Mouse (Mus musculus): ENCODE data around the gene Ccl1. TPM values are rescaled to one million over a fixed set of nuclear protein-coding genes. Genes with fewer than 3 reads are reported as not detected.

Gene Ccl1
- polyA plus RNA-seq, 1 experiment from 2014 or later, result not detected

- Histone ChIP-seq H3K27me3 (ENCODE audit: insufficient read depth, low read length) (no peaks in the 10 kb centered on the region), H3K4me3 (replicated peaks; ENCODE audit: low read depth, low read length) (no peak overlapping the region), H3K4me2 (ENCODE audit: low read length) (no peak overlapping the region), H3K27ac (no peak overlapping the region), H3K4me1 (replicated peaks; ENCODE audit: insufficient read depth, low read length) (no peaks in the 10 kb centered on the region), H3K36me3 (ENCODE audit: insufficient read depth, low read length) (no peaks in the 10 kb centered on the region), H3K9me3 (replicated peaks; ENCODE audit: low read length) (no peaks in the 10 kb centered on the region), H3K9ac (ENCODE audit: low read depth, low read length) (no peak overlapping the region)
- ATAC-seq (replicated peaks; ENCODE audit: low FRiP score, low read depth), result no peak
- TF ChIP-seq CTCF (IDR thresholded peaks at IDR 0.05; ENCODE audit: low read depth), result no peak
- WGBS, result 29% methylated on average over 4 of the region's 4 CpGs
- no peak for DNase-seq (ENCODE audit: low spot score)
These were observed 52.1 kb downstream of the Ccl1 start for GRCm38 (mm10) chr11:82253421-82253820.

DNA sequence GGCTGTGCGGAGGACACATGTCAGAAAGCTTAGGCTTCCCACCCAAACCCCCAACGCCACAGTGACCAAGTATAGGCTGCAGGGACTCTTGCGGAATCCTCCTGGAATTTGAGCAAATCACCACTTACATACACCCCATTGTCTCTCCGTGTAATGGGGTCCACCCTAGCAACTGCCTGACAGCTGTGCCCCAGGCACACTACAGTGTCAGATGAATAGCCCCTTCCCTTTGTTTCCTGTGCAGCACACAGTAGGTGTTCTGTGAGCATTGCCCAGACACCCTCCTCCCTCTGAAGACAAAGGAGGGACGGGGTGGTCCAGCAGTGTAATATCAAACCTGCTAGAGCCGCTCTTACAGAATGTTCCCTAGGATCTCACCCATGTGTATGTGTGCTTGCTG, 54.2 kb downstream of the Ccl1 start:
- H3K4me2 ChIP-seq (ENCODE audit: low read length), result no peak overlapping the region
- H3K9me3 ChIP-seq (replicated peaks; ENCODE audit: low read length), result no peaks in the 10 kb centered on the region
- DNase-seq (ENCODE audit: low spot score), result no peak
- H3K4me1 ChIP-seq (replicated peaks; ENCODE audit: insufficient read depth, low read length), result no peaks in the 10 kb centered on the region
- H3K36me3 ChIP-seq (ENCODE audit: insufficient read depth, low read length), result no peaks in the 10 kb centered on the region
- H3K9ac ChIP-seq (ENCODE audit: low read depth, low read length), result no peak overlapping the region
- no peaks in the 10 kb centered on the region for H3K27me3 ChIP-seq (ENCODE audit: insufficient read depth, low read length)
- 67% methylated on average over 6 of the region's 6 CpGs for WGBS
- ATAC-seq (replicated peaks; ENCODE audit: low FRiP score, low read depth), result no peak
- no peak overlapping the region for H3K27ac ChIP-seq
- no peak for TF ChIP-seq CTCF (IDR thresholded peaks at IDR 0.05; ENCODE audit: low read depth)
- H3K4me3 ChIP-seq (replicated peaks; ENCODE audit: low read depth, low read length), result no peak overlapping the region

GRCm38 (mm10) chr11:82249945-82250344, 55.5 kb downstream of the Ccl1 start:
- no peak overlapping the region for H3K27ac ChIP-seq
- no peak overlapping the region for H3K4me2 ChIP-seq (ENCODE audit: low read length)
- H3K4me1 ChIP-seq (replicated peaks; ENCODE audit: insufficient read depth, low read length), result no peaks in the 10 kb centered on the region
- WGBS, result 83% methylated on average over 6 of the region's 6 CpGs
- no peaks in the 10 kb centered on the region for H3K9me3 ChIP-seq (replicated peaks; ENCODE audit: low read length)
- no peaks in the 10 kb centered on the region for H3K36me3 ChIP-seq (ENCODE audit: insufficient read depth, low read length)
- no peaks in the 10 kb centered on the region for H3K27me3 ChIP-seq (ENCODE audit: insufficient read depth, low read length)
- ATAC-seq (replicated peaks; ENCODE audit: low FRiP score, low read depth) (no peak), DNase-seq (ENCODE audit: low spot score) (no peak)
- no peak for TF ChIP-seq CTCF (IDR thresholded peaks at IDR 0.05; ENCODE audit: low read depth)
- no peak overlapping the region for H3K4me3 ChIP-seq (replicated peaks; ENCODE audit: low read depth, low read length)
- no peak overlapping the region for H3K9ac ChIP-seq (ENCODE audit: low read depth, low read length)

DNA sequence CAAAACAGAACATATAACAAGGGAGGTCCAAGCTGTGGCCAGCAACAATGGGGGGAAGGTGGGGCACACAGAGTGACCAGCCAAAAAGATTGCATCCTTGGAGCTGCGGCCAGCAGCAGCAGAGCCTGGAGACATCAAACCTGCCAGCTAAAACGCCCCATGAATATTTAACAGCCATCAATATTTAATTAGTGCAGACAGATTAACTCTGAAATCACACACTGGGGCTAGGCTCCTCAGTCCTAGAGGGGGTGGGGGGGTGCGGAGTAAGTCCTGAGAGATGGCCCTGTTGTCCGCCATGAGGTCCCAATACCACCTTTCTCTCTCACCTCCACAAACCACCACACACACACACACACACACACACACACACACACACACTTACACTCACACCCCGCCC, 68.1 kb downstream of the Ccl1 start:
- H3K4me2 ChIP-seq (ENCODE audit: low read length), result no peak overlapping the region
- H3K27me3 ChIP-seq (ENCODE audit: insufficient read depth, low read length), result no peaks in the 10 kb centered on the region
- H3K27ac ChIP-seq, result no peak overlapping the region
- H3K36me3 ChIP-seq (ENCODE audit: insufficient read depth, low read length), result no peaks in the 10 kb centered on the region
- 45% methylated on average over 5 of the region's 5 CpGs for WGBS
- no peak for DNase-seq (ENCODE audit: low spot score)
- no peaks in the 10 kb centered on the region for H3K4me1 ChIP-seq (replicated peaks; ENCODE audit: insufficient read depth, low read length)
- TF ChIP-seq CTCF (IDR thresholded peaks at IDR 0.05; ENCODE audit: low read depth), result no peak
- H3K9ac ChIP-seq (ENCODE audit: low read depth, low read length), result no peak overlapping the region
- H3K9me3 ChIP-seq (replicated peaks; ENCODE audit: low read length), result no peaks in the 10 kb centered on the region
- H3K4me3 ChIP-seq (replicated peaks; ENCODE audit: low read depth, low read length), result no peak overlapping the region
- no peak for ATAC-seq (replicated peaks; ENCODE audit: low FRiP score, low read depth)

DNA sequence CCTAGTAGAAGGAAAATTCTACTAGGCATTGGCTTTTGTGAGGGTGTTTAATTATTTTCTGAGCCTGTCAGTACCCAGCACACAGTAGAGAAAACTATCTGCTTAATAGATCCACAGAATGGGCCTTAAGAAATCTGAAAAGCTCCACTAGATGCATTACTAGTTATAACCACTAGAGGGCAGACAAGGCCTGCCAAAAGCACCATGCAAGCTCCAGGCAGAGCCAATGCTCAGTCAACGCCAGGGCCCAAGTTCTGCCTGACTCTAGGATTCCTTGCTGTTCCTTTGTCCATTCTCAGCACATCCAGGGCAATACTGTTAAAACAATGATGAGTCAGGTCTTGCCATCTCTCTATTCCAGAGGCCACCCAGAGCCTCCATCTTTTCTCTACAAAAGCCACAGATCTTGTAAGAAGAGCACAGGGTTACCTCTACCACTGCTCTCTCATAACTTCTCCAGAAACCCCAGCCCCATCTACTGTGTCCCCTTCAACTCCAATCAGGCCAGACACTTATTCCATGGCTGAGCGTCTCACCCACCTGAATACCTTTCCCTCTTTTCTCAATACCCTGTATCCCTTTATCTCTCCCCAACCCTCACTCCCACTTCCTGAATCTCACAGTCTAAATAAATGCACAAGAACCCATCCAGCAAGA, 69.8 kb downstream of the Ccl1 start:
- H3K4me1 ChIP-seq (replicated peaks; ENCODE audit: insufficient read depth, low read length), result no peaks in the 10 kb centered on the region
- no peaks in the 10 kb centered on the region for H3K9me3 ChIP-seq (replicated peaks; ENCODE audit: low read length)
- no peak overlapping the region for H3K4me3 ChIP-seq (replicated peaks; ENCODE audit: low read depth, low read length)
- no peaks in the 10 kb centered on the region for H3K36me3 ChIP-seq (ENCODE audit: insufficient read depth, low read length)
- H3K27ac ChIP-seq, result no peak overlapping the region
- no peak overlapping the region for H3K9ac ChIP-seq (ENCODE audit: low read depth, low read length)
- WGBS, result 31% methylated on average over 2 of the region's 2 CpGs
- H3K27me3 ChIP-seq (ENCODE audit: insufficient read depth, low read length), result no peaks in the 10 kb centered on the region
- peak; percentile 95 for TF ChIP-seq CTCF (IDR thresholded peaks at IDR 0.05; ENCODE audit: low read depth)
- ATAC-seq (replicated peaks; ENCODE audit: low FRiP score, low read depth) (no peak), DNase-seq (ENCODE audit: low spot score) (peak; percentile 85)
- no peak overlapping the region for H3K4me2 ChIP-seq (ENCODE audit: low read length)

- WGBS, result 64% methylated on average over 6 of the region's 6 CpGs
- no peaks in the 10 kb centered on the region for H3K4me1 ChIP-seq (replicated peaks; ENCODE audit: insufficient read depth, low read length)
- H3K4me3 ChIP-seq (replicated peaks; ENCODE audit: low read depth, low read length), result no peak overlapping the region
- DNase-seq (ENCODE audit: low spot score) (no peak), ATAC-seq (replicated peaks; ENCODE audit: low FRiP score, low read depth) (no peak)
- no peak for TF ChIP-seq CTCF (IDR thresholded peaks at IDR 0.05; ENCODE audit: low read depth)
- no peak overlapping the region for H3K27ac ChIP-seq
- H3K9me3 ChIP-seq (replicated peaks; ENCODE audit: low read length), result no peaks in the 10 kb centered on the region
- H3K9ac ChIP-seq (ENCODE audit: low read depth, low read length), result no peak overlapping the region
- no peaks in the 10 kb centered on the region for H3K27me3 ChIP-seq (ENCODE audit: insufficient read depth, low read length)
- H3K36me3 ChIP-seq (ENCODE audit: insufficient read depth, low read length), result no peaks in the 10 kb centered on the region
- H3K4me2 ChIP-seq (ENCODE audit: low read length), result no peak overlapping the region
These were observed 71.5 kb downstream of the Ccl1 start for GRCm38 (mm10) chr11:82233991-82234390.

DNA sequence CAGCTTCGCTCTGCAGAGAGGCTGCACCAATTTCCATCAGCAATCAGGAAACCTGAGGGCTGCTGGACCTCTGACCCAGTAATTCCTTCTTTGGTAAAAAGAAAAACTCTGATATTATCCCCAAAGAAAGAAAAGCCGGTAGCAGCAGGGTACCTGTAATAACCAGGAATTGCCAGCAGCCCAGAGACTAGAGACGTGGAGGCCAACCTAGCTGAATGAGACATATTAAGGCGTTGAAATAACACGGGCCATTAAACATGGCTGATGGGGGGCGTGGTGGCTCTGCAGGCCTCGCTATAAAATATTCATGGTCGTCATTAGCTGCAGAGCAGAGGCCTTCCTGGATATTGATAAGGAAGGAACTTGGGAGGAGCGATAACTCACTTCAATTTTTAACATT, 78.5 kb downstream of the Ccl1 start:
- DNase-seq (ENCODE audit: low spot score) (no peak), ATAC-seq (replicated peaks; ENCODE audit: low FRiP score, low read depth) (no peak)
- TF ChIP-seq CTCF (IDR thresholded peaks at IDR 0.05; ENCODE audit: low read depth), result no peak
- Histone ChIP-seq H3K4me3 (replicated peaks; ENCODE audit: low read depth, low read length) (no peak overlapping the region), H3K27me3 (ENCODE audit: insufficient read depth, low read length) (no peaks in the 10 kb centered on the region), H3K4me2 (ENCODE audit: low read length) (no peak overlapping the region), H3K9ac (ENCODE audit: low read depth, low read length) (no peak overlapping the region), H3K9me3 (replicated peaks; ENCODE audit: low read length) (no peaks in the 10 kb centered on the region), H3K27ac (no peak overlapping the region), H3K4me1 (replicated peaks; ENCODE audit: insufficient read depth, low read length) (no peaks in the 10 kb centered on the region), H3K36me3 (ENCODE audit: insufficient read depth, low read length) (no peaks in the 10 kb centered on the region)
- WGBS, result 43% methylated on average over 9 of the region's 9 CpGs
